Mouse (Mus musculus) spleen, postnatal 4 days (tissue): ENCODE results near the gene Tapbp.
"Not testable (repeated sequence)": the region's sequence is repeated elsewhere in the genome, so short reads cannot be mapped to it uniquely, and the experiment has no call there.

ENCODE experiments used
- DNase-seq, 2 experiments: peaks; one replicate each; pipeline ENCODE4 v3.0.0; 2022; ENCODE audit warnings: low spot score in 2 of 2

The Tapbp gene

DNA sequence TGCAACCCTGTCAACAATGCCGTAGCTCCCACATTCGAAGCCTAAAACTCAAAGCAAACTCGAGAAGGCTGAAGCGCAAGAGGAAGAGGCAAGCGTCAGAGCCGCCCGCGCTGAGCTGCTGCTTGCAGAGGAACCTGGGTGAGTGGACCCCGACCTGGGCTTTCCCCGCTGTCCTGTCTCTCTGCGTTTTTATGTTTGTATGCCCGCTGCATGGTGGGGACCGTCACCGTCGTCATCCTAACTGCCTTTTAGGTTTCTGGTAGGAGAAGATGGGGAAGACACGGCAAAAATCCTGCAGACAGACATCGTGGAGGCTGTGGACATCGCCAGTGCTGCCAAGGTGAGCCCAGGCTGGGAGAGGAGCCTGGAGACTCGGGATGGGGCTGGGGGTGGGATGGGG lies 25.7 kb downstream of the Tapbp start:
- peak in 1 of 2 experiments; percentile 63 for DNase-seq

DNA sequence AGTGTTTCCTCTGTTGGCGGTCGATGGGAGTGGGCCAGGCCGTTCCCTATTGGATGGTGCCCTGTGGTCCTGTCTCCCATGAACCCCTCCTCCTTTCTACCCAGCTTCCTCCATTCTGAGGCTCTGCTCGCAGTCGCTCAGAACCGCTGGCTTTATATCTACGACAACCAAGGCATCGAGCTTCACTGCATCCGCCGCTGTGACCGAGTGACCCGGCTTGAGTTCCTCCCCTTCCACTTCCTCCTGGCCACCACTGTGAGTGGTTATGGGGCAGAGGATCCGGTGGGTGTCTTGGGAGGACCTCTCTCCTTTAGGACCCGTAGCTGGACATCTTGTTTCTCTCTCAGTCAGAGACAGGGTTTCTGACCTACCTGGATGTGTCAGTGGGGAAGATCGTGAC lies 27.8 kb downstream of the Tapbp start:
- no peak for DNase-seq

DNA sequence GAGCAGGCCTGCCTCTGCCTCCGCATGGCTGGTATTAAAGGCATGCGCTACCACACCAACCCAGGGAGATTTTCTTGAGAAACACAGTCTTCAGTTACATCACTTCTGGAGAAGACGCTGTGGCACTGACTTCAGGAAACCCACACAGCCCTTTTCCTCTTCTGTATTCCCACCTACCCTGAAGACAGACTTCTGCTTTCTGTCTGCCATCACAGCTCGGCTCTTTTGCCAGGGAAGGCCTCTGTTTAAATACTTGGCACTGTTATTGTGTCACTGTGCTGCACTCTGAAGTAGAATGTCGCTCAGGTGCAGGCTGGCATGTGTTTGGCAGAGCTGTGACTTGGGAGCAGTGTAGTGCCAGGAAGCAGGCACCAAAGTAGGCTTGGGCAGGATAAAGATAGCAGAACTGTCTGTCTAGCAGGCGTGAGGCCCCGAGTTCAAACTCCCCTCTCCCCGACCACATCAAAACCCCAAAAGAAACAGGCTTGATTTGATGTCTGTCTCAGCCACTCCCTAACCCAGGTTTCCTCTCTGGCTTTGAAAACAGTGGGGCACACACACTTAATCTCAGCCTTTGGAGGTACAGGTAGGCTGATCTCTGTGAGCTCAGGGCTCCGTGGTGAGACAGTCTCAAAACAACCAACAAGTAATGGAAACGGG lies 31.9 kb downstream of the Tapbp start:
- no peak for DNase-seq

DNA sequence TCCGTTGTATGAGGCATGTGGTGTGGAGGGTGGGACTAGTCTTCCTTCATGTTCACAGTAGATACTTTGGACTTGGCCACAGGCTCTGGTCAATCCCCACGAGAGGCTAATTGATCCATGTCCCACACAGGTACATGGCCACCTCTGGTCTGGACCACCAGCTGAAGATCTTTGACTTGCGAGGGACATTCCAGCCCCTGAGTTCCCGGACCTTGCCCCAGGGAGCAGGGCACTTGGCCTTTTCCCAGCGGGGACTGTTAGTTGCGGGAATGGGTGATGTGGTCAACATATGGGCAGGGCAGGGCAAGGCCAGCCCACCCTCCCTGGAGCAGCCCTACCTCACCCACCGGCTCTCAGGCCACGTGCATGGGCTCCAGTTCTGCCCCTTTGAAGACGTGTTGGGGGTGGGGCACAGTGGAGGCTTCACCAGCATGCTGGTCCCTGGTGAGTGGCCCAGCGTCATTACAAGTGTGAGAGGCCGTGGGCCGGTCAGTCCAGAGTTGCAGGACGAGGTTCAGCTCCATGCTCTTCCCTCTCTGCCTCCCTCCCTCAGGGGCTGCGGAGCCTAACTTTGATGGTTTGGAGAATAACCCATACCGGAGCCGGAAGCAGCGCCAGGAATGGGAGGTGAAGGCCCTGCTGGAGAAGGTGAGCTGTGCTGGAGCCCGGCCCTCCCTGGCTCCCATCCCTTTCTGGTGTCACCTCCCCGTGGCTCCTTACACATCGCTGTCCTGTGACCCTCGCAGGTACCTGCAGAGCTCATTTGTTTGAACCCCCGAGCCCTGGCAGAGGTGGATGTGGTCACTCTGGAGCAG lies 32.6 kb downstream of the Tapbp start:
- DNase-seq, result no peak

DNA sequence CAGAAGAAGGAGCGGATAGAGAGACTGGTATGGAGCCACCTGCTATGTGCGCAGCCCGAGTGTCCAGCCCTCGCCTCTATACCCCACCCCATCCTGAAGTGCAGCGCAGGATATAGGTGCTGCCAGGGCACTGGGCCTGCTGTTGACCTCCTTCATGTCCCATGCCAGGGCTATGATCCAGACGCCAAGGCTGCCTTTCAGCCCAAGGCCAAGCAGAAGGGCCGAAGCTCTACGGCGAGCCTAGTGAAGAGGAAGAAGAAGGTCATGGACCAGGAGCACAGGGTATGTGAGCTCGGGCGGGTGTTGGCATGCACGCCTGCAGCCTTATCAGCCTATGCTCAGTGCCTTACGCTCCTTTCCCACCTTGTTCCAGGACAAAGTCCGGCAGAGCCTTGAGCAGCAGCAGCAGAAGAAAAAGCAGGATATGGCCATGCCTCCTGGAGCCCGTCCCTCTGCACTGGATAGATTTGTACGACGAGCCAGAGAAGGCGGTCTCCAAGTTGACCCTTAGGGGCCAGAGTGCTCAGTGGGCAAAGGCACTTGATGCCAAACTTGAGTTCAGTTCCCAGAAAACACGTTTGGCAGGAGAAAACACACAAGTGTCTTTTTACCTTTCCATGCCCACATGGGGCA lies 33.3 kb downstream of the Tapbp start:
- no peak for DNase-seq

DNA sequence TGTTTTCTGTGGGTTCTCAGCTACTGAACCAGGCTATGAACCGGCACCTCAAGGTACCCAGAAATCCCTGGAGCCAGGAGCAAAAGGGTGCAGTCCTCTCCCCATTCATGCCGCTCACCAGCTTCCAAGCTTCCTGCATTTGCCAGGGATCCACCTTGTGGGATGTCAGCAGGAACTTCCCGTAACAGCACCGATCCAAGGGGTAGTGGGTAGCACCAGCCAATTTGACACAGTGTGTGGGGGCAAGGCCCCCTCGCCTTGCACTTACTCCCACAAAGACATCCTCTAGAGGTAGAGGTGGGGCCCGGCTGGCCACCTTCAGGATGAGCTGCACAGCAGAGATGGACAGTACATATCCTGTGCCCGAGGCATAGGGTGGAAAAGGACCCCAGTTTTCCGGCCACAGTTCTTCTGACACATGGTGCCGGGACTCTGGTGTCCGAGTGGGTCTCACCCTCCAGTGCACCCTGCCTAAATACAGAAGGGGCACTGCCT lies 34.5 kb downstream of the Tapbp start:
- peak in 1 of 2 experiments; percentile 61 for DNase-seq

DNA sequence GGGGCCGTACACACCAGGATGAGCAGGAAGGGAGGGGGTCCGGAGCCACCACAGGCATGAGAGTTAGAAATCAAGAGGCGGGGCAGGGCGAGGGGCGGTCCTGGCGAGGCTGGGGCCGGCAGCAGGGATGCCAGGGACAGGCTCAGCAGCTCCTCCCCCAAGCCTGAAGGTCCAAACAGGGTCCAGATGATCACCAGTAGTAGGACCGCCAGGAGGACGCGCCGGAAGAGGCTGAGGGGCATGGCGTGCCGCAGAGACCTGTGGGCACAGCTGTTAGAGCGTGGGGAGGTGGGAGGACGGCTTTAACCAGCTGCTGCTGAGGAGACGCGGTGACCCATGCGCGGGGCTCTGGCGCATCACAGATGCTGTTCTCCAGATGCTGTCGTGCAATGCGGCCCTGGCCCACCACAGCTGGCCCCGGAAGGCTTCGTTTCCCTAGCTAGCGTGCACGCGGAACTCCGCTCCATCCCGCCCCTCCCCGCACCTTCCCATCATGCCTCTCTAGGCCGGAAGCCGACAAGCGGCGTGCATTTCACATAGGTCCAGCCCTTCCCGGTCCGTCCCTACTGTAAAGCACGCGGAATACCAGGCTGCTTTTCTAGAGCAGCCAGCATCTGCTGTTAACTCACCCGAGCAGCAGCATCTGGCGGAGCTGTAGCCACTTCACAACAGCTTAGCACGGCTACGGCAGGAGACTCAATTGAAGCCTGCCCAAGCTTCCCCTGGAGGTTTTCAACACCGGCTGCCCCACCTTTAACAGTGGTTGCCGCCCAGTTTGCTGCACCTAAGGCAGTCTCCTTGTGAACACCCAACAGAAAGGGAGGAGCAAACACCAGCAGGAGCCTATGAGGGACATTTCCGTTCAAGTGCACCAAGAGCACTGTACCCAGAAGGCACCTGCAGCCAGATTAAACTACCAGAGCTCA lies 35.6 kb downstream of the Tapbp start, which contains the start of gene B3galt4:
Gene B3galt4, minus strand, starts transcription at position 468 of the 926 bp plus-strand sequence.
- DNase-seq, result peak; percentile 77 to 90

DNA sequence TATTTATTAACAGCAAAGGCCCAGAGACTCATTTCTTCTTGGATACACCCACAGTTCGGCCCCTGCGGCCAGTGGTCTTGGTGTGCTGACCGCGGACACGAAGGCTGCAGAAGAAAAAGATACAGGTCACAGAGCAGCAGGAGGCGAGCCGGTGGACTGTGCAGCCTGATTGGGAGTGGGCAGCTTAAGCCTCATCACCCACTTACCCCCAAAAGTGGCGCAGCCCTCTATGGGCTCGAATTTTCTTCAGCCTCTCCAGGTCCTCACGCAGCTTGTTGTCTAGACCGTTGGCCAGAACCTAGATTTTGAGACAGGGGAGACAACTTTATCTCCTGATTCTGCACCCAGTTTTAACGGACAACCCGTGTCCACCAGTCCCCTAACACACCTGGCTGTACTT lies 36.3 kb downstream of the Tapbp start:
- not testable (repeated sequence) for DNase-seq

DNA sequence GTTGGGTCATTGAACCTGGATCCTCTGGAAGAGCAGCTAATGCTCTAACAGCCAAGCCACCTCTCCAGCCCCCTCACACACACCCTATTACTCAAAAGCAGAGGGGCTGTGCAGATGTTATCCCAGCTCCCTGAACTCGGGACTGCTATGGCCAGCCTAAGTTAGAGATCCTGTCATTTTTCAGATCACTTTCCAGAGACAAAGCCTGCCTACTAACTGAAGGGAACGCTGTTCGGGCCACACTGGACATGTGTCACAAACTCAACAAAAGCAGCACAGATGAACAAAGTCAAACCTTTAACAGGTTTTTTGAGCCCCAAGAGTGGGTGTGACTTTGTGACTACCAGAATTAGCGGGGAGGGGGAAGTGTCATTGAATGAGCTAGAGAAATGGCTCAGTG lies 37.2 kb downstream of the Tapbp start:
- no peak for DNase-seq

DNA sequence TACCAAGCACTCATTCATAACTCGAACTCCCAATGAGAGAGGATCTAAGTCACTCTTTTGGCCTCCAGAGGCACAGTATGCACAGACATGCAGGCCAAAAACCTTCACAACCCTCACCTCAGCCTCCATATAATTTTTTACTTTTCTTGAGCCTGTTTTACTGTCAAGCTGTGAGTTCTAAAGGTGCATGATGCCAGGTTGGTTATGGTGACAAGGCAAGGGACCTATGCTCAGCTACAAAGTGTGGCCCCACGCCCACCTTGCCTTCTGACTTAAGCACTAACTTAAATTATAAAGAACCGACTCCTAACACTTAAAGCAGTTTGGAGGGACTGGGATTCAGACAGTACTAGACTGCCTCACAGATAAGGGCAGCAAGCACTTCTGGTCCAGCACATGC lies 37.6 kb downstream of the Tapbp start:
- no peak for DNase-seq

DNA sequence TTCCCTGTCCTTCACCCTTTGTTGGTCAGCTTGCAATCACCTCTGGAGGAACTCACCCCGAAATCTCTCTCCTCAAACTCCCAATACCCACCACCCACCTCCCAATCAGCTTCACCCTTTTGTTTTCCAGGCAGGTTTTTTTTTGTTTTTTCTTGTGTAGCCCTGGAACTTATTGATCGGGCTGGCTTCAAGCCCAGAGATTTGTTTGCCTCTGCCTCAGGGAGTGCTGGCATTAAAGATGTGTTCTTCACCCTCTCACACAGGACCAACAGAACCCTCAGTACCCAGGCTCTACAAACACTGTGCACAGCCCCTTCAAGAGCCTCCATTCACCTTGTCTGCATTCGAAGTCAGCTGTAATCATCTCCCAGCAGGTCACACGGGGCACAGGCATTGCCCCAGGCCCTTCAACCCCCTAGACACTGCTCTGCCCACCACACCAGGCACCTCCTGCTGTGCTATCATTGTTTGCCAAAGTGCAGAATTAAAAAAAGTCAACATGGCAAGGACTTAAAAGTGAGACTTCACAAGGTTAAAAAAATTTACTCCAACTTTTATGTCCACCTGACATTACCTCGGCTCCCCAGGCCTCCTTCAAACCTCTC lies 38.4 kb downstream of the Tapbp start:
- no peak for DNase-seq

DNA sequence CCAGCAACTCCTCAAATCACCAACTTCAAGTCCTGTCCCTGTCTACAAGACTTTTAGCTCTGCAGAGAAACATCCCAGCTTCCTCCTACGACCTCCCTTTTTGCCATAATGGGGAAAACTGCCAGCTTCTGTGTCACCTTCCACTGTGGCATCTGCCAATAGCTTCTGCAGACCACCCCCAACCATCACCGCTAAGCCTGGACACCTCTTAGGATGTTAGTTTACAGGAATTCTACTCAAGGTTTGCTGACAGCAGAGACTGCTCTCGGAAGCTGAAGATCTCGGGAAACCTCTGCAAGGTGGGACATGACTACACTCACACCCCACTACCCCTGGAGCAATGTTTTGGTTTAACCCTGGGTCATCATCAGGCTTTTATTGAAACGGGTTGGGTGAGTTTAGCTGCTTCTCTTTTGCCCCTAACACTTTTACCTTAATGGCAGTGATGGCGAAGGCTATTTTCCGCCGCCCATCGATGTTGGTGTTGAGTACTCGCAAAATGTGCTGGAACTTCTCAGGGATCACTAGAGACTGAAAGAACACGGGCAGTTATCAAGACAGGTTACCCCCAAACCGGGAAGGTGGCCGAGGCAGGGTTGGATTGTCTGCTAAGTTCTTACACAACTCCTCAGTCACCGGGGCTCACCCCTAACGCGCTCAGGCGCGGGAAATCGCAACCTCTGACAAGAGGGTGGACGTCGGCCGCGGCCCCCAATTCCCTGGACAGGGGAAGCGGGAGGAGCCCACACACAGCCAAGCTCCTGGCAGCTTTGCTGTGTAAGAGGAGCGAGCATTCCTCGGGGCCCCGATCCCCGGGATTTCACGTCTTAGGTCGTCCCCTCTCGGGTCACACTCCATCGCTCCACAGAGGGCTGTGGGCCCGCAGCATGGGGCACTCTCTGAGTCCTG lies 39.2 kb downstream of the Tapbp start:
- peak; percentile 53 to 83 for DNase-seq

DNA sequence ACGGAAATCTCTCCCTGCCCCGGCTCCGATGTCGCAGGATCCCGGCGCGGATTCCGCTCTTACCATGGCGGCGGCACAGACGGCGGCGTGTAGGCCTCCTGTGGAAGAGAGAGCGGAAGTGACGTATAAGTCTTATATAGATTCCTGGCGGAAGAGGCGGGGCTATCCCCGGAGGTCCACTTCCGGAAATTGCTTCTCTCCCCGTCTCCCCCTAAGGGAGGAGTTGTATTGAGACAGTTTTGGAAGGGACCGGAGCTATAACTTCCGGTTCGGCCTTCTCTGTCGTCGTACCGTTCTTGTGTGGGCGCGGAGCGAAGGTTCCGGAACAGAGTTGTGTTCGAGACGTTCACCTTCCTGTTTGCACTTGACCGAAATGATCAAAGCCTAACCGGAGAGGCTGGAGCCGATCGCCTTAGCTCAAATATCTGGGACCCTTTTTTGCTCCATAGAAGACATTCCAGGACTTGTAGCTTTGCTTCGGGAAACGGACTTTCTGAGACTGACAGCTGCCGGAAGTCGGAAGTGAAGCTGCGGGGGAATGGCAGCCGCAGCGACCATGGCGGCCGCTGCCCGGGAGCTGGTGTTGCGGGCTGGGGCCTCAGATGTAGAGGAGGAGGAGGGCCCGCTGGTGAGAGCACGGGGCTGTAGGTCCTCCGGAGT lies 40.0 kb downstream of the Tapbp start, which contains the start of the genes Vps52 and Rps18:
Gene Vps52, plus strand, starts transcription at position 258 of the 660 bp plus-strand sequence.
Gene Rps18, minus strand, starts transcription at position 447 of the 660 bp plus-strand sequence.
- peak; percentile 96 to 97 for DNase-seq

DNA sequence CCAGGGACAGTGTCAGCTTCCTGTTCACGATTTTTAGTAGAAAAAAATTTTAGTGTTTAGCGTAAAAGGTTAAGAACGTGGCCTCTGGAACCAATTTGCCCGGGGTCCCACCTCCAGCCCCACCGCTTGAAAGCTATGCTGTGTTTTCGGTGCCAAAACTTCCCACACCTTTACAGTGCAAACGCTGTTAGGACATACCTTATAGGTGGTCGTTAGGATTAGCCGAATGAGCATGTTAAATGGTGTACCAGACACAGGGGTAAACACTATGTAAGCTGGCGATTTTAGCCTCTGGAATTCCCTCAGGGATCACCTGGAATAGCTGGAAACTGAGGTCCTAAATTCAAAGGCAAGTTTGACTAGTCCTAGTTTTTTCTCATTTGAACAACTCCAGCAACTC lies 40.6 kb downstream of the Tapbp start:
- DNase-seq, result no peak

DNA sequence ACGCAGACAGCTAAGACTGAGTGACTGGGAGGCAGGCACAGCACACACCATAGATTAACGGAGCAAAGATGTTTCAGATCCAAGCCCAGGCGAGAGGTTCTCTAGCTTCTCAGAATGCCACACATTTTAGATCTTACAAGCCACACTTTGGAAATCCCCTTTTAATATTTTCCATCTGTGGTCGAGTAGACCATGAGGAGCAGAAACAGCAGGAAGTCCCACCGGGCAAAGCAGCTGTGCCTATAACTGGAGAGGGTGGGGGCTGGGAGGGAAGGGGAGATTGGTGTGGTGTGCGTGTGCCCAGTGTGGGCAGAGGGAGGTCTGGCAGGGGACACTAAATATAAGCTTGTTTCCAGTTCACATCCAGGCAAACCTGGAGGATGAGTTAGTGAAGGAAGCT lies 41.8 kb downstream of the Tapbp start:
- DNase-seq, result no peak

DNA sequence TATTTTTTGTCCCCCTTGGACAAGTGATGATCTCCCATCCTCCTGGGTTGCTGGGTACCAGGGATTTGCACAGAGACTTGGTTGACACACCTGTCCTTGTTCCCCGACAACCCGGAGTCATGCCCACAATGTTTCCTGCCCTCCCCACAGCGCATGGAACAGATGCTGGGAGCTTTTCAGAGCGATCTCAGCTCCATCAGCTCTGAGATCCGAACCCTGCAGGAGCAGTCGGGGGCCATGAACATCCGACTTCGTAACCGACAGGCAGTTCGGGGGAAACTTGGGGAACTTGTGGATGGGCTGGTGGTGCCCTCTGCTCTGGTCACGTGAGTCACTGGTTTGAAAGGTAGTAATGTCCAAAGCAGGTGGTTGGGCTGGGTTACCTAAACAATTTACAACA lies 42.8 kb downstream of the Tapbp start:
- peak in 1 of 2 experiments; percentile 68 for DNase-seq

DNA sequence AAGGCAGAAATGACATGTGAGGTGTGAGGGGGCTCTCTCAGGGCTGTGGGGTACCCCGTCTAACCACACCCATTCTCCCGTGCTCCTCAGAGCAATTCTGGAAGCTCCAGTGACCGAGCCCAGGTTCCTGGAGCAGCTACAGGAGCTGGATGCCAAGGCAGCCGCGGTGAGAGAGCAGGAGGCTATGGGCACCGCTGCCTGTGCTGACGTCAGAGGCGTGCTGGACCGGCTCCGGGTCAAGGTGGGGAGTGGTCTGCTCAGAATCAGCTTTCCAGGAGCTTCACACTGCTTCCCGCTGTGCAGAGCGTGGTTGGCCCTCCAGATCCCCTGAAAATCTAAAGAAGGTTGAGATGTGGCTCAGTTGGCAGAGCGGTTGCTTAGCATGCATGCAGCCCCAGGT lies 43.4 kb downstream of the Tapbp start:
- DNase-seq, result peak in 1 of 2 experiments; percentile 35

DNA sequence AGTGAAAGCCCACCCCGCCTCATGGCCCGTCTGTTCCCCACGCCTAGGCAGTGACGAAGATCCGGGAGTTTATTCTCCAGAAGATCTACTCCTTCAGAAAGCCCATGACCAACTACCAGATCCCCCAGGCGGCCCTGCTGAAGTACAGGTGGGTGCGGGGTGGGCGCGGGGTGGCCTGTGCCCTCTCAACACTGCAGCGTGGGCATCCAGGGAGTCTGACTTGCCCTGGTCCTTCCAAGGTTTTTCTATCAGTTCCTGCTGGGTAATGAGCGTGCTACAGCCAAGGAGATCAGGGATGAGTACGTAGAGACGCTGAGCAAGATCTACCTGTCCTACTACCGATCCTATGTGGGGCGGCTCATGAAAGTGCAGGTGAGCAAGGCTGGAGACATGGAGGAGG lies 44.2 kb downstream of the Tapbp start:
- no peak for DNase-seq

DNA sequence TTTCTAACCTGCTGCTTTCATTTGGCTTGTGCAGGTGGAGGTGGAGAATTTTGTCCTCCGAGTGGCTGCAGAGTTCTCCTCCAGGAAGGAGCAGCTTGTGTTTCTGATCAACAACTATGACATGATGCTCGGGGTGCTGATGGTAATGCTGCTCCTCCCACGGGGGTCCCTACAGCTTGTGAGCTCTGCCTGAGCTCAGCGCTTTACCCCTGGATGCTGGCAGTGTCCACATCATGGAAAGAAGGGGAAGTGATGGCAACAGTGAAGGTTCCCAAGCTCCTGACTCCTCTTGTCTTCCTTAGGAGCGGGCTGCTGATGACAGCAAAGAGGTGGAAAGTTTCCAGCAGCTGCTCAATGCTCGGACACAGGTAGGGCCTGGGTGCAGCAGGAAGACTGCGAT lies 47.2 kb downstream of the Tapbp start:
- peak in 1 of 2 experiments; percentile 59 for DNase-seq
